Mouse (Mus musculus): ENCODE results near the gene Tmem238. TPM values are rescaled to one million over a fixed set of nuclear protein-coding genes. Genes with fewer than 3 reads are reported as not detected.
A peak's percentile ranks its signal among the peaks of the same experiment; 100 is the strongest.
"Not testable (repeated sequence)": the region's sequence is repeated elsewhere in the genome, so short reads cannot be mapped to it uniquely, and the experiment has no call there.

Gene Tmem238
- 10 to 100 TPM in 1 of 2 experiments, 1 to 10 TPM in 1; 6.5 to 12.1 TPM for total RNA-seq (2021)
- long read RNA-seq, experiment 1, partial matches to known transcripts: 0 of 3 reads
- long read RNA-seq, experiment 1, other reads (novel, unspliced or antisense): 0 of 3 reads
- long read RNA-seq, experiment 2, transcript Tmem238-201 (2 exons, 1,375 nt): major isoform, 41 of 53 reads
- long read RNA-seq, experiment 2, transcript Tmem238-202 (3 exons, 241 nt): minor isoform, 6 of 53 reads
- long read RNA-seq, experiment 2, partial matches to known transcripts: 0 of 53 reads
- long read RNA-seq, experiment 2, other reads (novel, unspliced or antisense): 6 of 53 reads

DNA sequence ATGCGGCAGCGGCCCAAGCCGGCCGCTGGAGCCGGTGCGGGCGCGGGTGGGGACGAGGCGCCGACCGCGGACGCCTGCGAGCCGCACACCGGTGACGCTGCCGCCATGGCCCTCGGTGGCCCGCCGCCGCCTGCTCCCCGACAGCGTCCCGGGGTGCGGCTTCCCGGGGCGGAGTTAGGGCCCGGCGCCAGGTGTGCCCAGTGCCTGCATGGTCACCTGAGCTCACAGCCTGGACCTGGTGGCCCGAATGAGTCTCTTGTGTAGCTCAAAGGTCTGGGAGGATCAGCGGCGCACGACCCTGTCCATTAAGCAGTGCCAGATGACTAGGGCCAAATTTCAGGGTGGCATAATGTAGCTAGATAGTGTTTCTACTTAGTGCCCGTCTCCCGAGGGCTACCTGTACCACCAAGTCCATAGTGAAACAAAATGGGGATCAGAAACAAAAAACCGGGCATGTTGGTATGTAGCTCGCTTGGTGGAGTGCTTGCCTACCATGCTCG is at the start of gene Tmem238:
TSS of gene Tmem238 (minus strand) at position 221 of the 500 bp plus-strand sequence.
- peak in 1 of 2 experiments; percentile 61 for DNase-seq (ENCODE audit: low spot score in 2 of 2)

DNA sequence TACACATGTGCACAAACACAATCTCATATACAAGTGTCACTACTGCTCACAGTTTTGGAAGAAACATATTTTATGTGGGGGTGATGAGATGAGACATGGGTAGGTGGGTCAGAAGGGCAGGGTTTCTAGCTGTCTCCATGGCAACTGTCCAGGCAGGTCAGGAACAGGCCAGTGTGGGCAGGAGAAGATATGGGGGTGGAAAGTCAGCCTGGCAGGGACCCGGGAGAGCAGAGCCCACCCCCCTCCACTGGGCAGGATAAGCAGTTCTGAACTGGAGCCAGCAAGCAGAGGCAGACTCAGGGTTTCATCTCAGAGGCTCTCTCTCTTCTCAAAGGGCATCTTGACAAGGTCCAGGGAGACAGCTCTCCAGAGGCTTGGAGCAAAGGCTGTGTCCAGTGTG is 48.2 kb upstream of the Tmem238 start:
- no peak for DNase-seq (ENCODE audit: low spot score in 2 of 2)

DNA sequence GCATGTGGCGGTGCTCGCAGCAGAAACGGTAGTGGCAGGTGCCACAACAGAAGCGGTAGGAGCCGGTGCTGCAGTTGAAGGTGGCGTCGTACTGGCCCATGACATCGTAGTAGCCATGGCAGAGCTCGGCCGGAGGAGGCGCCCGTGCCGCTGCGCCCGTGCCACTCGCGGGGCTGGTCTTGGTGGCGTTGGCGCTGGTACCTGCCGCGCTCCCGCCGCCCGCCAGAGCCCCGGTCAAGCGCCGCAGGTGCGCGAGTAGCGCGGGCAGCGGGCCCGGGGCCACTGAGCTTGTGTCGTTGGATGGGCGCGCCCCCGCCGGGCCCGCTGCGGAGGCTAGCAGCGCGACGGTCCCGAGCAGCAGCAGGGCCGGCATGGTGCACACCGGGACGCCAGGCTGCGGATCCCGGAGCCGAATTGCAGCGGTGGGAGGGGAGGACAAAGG is 46.9 kb upstream of the Tmem238 start:
- DNase-seq (ENCODE audit: low spot score in 2 of 2): peak; percentile 54 to 61

DNA sequence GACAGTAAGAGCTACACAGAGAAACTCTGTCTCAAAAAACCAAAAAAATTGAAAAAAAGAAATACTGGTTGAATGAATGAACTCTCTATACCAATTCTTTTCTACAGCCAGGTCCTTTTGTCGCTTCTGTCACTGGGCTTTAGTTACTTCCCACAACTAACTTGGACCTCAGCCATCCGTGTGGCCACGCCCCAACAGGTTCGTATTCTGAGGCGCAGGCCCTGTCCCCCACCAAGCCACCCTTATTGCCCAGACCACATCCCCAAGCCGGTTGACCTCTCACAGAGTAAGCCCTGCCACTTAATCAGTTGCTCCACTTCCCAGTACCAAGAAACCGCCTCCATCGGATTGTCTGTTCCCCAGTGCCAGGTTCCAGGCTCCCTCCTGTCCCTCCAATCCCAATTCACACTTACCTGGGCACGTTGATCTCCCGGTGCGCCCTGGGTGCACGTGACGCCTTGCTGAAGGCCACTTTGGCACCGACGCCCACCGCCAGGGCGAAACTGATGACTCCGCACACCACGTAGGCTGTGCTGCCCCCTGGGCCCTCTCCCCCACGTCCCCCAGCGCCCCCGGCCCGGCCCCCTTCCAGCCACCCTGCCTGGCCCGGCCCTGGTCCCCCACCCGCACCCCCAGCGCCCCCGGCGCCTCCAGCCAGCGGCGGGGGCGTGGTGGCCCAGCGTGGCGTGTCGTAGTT is 46.3 kb upstream of the Tmem238 start:
- no peak for DNase-seq (ENCODE audit: low spot score in 2 of 2)

DNA sequence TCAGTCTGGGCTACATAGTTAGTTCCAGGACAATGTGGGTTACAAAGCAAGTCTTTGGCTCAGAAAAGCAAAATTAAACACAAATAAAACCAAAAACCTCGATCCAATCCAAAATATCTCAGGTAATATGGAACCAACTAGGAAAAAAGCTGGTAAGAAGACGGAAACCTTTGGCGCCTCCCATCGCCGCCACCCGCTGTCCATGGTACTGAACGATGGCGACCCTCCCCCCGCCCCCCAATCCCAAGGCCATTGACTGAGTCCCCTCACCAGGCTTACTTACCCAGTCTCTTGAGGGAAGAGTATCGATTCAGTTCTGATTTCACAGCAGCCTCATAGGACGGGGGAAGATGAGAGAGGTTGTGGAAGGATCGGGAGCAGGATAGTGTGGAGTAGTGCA is 41.0 kb upstream of the Tmem238 start:
- DNase-seq (ENCODE audit: low spot score in 2 of 2): no peak

DNA sequence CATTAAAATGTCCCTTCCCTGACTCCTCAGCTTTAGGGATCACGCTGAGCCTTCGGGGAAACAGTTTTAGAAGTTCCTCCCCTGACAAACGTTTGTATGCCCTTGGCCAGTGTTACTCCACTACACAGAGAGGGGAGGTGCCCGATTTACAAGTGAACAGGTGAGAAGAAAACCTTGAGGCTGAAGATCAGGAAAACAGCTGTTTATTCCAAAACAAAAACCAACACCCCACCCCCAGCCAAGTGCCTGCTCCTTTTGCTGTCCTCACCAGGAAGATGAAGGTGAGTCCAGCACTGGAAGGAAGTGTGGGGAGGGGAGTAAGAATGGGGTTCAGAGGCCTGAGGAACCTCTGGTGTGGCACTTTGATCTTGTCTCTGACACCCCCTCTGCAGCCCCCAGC is 35.9 kb upstream of the Tmem238 start:
- DNase-seq (ENCODE audit: low spot score in 2 of 2): no peak

DNA sequence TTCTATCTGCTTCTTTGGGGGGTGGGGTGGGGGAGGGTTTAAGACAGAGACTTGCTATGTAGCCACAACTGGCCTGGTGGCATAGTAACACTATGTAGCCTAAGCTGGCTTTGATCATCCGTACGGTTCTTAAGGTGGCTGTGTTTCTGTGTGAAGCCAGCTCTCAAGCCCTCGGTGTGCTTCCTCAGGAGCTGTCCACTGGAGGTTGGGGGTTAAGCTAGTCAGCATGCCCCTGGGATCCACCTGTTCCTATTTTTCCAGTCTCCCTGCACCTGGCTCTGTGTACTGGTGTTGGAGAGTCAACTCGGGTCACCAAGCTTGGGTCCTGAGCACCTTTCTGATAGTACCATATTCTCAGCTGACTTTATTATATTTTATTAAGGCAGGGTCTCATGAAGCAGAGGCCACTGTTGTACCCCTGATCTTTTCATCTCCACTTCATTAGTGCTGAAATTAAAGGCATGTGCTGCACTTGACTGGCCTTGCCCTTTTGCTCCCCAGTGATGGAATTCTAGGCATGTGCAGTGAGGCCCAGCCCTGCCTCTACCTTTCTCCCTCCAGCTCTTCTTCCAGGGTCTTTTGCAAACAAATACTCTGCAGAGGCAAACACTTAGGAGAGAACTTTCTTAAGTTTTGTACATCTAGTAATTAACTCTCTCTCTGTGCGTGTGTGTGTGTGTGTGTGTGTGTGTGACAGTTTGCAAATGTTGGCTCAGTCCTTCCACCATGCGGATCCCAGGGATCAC is 32.9 kb upstream of the Tmem238 start:
- DNase-seq (ENCODE audit: low spot score in 2 of 2): no peak

DNA sequence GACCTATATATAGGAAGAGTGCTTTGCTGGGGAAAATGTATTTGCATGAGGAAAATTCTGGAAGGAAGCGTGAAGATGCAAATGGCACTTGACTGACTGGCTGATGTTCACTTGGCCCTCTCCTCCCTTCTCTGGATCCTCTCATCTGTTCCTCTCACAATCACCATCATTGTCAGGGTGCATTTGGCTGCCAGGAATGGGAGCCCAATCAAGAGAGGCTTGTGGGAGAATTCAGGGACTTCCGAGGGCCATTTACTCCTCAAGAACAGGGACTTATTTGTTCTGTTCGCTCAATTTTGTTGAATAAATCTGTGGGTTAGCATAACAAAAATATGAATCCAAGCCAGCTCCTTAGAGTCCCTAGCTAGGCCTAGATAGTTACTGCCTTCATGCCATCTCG is 32.2 kb upstream of the Tmem238 start:
- no peak for DNase-seq (ENCODE audit: low spot score in 2 of 2)

DNA sequence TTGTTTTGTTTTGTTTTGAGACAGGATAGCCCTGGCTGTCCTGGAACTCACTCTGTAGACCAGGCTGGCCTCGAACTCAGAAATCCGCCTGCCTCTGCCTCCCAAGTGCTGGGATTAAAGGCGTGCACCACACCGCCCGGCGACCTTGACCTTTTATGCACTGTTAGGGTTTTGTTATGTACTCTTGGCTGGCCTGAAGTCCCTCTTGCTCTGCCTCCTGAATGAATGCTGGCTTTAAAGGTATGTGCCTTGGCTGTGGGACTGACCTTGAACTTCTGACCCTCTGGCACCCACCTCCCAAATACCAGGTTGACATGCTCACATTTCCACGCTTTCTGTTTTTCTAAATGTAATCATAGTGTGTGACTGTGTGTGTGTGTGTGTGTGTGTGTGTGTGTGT is 31.5 kb upstream of the Tmem238 start:
- not testable (repeated sequence) for DNase-seq (ENCODE audit: low spot score in 2 of 2)

DNA sequence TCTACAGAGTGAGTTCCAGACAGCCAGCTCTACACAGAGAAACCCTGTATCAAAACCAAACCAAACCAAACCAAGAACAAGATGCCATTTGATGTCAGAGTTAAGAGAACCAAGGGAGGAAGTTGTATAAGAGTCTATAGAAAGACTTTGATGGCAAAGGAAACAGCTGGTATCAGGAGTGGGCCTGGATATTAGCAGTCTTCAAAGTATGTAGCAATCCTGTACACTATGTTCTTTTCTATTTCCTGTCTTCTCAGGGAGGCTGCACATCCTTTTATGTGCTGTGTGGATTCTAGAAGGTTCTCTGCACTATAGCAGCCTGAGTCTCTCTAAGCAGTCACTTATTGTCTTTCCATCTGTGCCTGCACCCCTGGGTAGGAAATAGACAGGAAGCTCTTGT is 27.1 kb upstream of the Tmem238 start:
- no peak for DNase-seq (ENCODE audit: low spot score in 2 of 2)

DNA sequence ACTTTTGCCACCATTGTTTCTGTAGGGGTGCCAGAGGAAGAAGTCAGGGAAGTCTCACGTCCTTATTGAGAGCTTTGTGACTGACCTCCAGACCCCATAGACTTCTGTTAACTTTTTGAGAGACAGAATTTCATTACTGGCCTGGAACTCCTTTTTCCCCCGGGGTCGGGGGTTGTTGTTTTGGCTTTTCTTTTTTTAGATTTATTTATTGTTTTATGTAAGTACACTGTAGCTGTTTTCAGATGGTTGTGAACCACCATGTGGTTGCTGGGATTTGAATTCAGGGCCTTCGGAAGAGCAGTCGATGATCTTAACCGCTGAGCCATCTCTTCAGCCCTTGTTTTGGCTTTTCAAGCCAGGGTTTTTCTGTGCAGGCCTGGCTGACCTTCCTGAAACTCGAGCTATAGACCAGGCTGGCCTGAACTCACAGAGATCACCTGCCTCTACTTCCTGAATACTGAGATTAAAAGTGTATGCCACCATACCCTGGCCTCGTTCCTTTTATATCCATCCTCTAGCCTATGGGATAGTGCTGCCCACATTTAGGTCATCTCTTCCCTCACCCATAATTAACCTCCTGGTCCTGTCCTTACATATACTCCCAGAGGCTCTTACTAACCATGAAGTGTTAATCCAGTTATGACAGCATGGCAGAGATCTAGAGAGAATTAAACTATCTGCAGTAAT is 23.8 kb upstream of the Tmem238 start:
- DNase-seq (ENCODE audit: low spot score in 2 of 2): no peak

DNA sequence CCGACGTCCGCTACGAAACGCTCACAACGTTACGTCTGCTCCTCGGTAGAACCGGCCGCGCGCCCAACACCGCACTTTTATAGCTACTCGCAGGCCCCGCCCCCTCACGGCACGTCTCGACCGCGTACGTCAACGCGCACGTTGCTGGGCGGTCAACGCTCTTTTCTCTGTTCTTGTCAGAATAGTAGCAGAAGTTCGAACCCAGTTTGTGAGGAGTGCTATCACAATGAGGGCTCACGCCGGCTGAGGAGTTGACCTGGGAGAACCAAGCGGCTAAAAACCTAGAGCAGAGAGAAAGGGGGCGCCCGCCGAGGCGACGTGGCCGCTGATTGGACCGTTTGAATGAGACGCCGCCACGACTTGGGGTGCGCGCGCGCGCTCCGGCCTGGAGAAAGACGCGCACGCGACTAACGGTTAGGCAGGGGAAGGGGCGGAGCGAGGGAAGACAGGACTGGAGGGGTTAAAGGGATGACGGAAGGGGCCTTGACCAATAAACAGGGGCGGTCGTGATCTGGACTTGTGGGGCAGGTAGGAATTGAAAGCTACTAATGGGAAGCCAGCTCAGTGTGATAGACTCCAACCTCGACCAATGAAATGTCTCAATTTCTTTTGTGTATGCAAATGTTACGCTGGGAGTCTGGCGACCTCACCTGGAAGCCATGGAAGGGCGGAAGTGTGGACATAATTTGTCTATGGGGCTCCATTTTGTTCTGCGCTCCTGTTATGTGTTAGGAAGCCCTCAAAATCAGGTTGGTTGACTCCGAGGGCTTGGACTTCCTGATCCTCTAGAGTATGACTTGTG is 23.0 kb upstream of the Tmem238 start, which contains the start of gene Ube2s:
TSS of gene Ube2s (minus strand) at position 288 of the 802 bp plus-strand sequence.
- DNase-seq (ENCODE audit: low spot score in 2 of 2): peak; percentile 97 to 98

DNA sequence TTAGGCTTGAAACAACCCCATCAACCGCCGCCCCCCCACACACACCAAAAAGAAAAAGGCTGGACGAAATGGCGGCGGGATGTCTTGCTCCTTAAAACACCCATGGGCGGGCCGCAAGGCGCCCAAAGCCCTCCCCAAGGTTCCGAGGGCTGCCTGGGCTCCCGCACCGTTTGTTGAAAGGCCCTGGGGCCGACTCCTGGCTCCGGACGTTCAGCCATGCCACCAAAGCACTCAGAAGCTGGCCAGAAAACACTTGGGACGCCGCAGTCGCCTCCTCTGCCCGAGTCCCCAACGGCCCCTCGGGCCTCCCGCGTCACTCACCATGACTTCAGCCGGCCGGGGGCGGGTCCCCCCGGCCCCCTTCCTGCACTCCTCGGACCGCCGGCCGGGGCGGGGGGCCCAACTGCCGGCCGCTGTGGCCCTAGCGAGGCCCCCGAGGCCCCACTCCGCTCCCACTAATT is 22.4 kb upstream of the Tmem238 start:
- DNase-seq (ENCODE audit: low spot score in 2 of 2): peak in 1 of 2 experiments; percentile 57

DNA sequence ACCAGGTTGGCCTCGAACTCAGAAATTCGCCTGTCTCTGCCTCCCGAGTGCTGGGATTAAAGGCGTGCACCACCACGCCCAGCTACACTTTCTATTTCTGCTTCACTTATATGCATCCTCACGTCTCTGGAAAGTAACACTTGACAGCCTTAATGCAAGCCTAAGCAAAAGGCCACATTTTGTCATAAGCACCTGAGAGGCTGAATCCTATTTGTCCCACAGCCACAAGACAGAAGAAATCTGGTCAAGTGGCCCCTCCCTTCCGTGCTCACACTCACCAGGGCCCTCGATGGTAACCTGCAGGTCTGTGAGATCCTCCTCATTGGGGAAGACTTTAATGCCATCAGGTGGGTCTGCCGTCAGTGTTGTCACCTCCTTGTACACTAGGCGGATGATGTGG is 21.7 kb upstream of the Tmem238 start:
- not testable (repeated sequence) for DNase-seq (ENCODE audit: low spot score in 2 of 2)

DNA sequence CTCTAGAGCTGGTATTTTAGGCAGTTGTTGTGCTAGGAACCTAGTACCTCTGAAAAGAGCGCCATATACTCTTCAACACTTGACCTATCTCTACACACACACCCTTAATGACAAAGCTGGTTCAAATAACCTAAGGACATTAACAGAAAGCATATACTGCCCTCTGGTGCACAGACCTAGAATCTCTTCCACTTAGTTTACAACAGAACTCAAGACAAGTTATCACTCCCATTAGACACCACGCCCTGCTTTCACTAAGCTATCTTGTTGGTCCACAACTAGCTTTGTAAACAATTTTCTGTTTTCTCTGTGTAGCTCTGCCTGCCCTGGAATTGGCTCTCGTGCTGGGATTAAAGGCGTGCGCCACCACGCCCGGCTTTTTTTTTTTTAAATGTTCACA is 17.3 kb upstream of the Tmem238 start:
- DNase-seq (ENCODE audit: low spot score in 2 of 2): no peak

DNA sequence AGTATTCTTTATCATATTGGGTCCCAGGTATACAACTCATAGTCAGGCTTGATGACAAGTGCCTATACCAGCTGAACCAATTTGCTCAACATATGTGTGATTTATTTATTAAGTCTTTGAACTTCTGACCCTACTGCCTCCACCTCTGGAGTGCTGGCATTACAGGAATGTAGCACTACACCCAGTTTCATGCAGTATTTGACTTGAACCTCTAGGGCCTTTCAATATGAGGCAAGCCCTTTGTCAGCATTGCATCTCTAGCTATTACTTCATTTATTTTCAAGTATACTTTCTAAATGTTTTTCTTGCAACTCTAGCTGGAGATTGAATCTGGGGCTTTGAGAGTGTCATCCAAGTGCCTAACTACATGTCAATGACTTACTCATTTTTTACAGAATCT is 12.8 kb upstream of the Tmem238 start:
- no peak for DNase-seq (ENCODE audit: low spot score in 2 of 2)

DNA sequence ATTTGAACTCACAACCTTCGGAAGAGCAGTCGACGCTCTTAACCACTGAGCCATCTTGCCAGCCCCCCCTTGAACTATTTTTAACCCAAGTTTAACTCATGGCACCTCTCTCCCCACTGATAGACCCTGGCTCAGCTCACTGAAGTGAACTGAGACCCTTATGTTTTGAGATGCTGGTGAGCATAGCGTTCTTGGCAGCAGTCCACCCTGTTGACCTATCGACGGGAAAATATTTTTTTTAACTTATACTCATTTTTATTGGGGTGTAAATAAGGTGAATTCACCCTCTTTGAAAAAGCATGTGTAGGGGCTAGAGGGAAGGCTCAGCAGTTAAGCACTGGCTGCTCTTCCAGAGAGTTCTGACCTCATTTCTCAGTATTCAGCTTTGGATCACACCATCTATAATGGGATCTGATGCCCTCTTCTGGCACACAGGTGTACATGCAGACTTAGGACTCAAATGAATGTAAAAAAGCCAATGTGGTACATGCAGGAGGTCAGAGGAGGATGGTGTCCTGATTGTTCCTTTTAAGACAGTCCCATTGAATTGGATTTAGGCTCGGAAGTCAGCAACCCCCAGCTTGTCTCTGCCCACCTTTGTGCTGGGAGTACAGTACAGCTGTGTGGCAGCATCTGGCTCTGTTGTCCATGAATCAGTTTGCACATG is 6.4 kb upstream of the Tmem238 start:
- no peak for DNase-seq (ENCODE audit: low spot score in 2 of 2)

DNA sequence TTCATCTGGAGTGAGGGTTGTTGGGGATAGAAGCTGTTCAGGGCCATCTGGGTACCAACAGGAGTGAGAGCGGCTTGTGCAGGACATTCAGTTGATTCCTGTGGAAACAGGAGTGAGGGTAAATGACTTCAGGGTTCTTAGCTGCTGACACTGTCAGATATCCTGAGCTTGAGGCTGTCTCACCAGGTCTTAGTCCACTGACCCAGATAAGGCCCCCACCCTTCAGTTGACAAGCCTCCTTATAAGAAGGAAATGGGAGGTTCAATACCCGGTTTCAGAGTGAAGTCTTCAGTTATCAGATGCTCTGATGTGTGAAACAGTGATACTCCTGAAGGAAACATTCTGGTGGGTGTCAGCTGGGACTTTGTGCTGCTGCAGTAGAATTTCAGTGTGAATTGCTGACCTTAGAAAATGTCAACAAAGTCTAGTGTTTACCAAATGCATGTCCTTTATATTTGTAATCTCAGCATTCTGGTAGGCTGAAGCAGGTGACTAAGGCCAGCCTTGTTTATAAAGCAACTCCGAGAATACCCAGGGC is 5.2 kb upstream of the Tmem238 start:
- DNase-seq (ENCODE audit: low spot score in 2 of 2): no peak

DNA sequence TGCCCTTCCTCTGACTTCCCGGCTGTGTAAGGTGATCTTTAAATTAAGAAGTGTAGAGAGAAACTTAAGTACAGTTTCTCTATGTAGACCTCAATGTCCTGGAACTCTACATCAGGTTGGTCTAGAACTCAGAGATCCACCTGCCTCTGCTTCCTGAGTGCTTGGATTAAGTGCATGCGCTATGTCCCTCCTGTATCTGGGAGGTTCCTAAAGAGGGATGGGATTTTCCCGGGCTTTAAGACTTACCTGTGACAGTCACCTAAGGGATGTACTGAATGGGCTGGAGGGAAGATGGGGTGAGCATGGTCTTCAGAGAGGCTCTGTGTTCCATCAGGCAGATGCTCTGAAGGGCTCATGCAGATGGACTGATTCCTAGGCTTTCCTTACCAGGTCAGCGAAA is 4.2 kb upstream of the Tmem238 start:
- DNase-seq (ENCODE audit: low spot score in 2 of 2): no peak

All from adrenal gland, adult 18-20 months (tissue).